Mouse (Mus musculus) testis, postnatal 10 days (tissue): ENCODE measurements around the gene Baz1b.

Source experiments
- DNase-seq: peaks from one replicate; pipeline ENCODE4 v3.0.0; 2021; ENCODE audit warnings: low spot score

Gene Baz1b

DNA sequence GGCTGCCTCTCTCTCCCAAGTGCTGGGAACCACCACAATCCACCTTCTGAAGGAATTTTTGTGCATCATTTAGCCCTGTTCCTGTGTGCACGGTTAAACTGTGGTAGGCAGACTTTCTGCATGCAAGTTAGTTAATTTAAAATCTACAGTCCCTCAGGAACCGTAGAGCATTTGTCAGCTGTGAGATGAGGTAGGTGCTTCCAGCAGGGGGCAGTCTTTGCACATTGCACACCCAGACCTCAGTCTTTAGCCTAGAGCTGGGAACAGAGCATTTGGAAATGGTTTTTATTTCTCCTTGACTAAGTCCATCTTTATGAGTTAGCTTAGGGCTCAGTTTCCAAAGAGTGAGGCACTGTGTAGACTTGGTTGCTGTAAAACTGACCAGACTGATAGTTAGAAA is 49.5 kb downstream of the Baz1b start:
- DNase-seq = peak; percentile 84

- no peak for DNase-seq
These were observed 51.8 kb downstream of the Baz1b start for GRCm38 (mm10) chr5:135238832-135239231.

DNA sequence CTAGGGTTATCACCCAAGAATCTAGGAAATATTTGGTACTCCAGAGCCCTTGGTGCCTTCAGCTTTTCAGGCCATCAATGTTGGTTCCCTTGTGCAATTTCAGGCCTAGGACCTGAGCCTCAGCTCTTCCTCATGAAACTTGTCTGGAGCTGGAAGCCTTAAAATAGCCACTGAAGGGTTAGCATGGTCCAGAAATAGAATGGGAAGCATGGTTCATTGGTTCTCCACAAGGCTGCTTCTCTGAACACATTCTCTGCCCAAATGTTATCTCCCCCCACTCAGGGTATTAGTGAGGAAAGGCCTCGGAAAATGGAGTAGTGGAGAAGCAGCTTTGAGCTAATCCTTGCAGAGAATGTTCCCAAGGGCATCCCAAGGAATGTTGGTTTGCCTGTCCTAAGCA is 54.4 kb downstream of the Baz1b start:
- no peak for DNase-seq

- no peak for DNase-seq
These were observed 55.1 kb downstream of the Baz1b start for GRCm38 (mm10) chr5:135242136-135242535.

DNA sequence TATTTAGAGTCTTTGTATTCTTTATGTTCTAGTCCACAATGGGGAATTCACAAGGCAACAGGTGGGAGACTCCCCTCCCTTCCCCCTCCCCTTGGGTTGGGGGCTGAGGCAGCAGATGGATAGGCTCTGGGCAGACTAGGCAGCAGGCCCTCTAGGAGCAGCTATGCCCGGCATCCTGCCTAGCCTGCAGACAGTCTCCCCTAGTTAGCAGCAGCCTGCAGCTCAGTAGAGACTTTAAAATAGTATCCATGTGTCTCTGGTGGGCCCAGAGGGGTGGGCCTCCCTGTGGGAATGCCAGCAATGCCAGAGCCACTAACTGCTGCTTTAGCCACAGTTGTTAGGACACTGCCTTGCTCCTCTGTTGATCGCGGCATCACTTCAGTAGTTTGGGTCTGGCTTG is 55.5 kb downstream of the Baz1b start:
- no peak for DNase-seq

GRCm38 (mm10) chr5:135243166-135243565 is 56.1 kb downstream of the Baz1b start:
- DNase-seq = no peak

GRCm38 (mm10) chr5:135246531-135246930 is 59.5 kb downstream of the Baz1b start:
- DNase-seq = no peak

- DNase-seq = no peak
These were observed 60.3 kb downstream of the Baz1b start for GRCm38 (mm10) chr5:135247337-135247736.

DNA sequence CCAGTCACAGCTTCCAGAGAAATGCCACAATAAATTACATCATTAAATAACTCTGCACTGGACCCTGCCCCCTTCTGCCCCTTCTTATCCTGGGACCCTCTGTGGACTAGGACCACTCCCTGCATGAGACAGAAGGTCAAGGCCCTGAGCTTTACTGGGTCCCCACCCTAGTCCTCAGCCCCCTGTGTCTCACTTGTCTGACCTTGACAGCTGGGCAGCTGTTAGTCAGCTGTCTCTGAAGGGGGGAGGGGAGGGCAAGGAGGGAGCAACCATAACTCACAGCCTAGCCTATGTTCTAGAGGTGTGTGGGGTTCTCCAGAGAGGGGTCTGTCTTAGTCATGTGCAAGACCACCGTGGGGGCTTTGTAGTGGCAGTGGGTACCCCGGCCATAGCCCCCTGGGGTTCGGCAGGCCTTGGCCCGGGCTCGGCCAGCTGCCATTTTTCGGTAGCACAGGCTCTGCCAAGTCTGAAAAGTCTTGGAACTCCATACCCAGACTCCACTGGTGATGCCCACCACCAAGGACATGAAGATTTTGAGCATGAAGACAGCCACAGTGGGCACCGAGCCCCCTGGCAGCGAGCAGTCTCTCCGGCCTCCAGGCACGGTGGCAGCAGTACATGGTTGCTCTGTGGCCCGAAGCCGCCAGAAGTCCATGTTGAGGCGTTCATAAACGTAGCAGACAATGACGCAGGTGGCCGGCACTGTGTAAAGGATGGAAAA is 62.1 kb downstream of the Baz1b start:
- peak; percentile 56 for DNase-seq

GRCm38 (mm10) chr5:135250186-135251078 is 63.4 kb downstream of the Baz1b start:
- peak; percentile 58 for DNase-seq

DNA sequence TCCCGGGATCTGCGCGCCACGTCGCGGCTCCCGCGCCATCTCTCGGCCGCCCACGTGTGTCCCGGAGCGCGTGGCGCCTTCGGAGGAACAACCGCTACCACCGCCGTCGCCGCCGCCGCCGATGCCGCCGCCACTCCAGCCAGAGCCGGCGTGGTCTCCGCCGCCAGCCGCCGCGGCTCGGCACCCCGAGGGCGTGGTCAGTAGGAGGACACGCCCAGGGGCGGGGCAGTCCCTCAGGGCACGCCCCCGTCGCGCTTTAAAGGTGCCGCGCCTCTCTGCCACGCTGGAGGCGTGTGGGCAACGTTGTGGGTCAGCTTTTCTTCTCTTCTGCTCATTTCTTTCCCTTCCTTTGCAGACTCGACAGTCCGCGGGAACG is 64.0 kb downstream of the Baz1b start, which contains the start of gene Fzd9:
Gene Fzd9 (minus strand): TSS at position 152 of the 376 bp plus-strand sequence.
- peak; percentile 96 for DNase-seq

DNA sequence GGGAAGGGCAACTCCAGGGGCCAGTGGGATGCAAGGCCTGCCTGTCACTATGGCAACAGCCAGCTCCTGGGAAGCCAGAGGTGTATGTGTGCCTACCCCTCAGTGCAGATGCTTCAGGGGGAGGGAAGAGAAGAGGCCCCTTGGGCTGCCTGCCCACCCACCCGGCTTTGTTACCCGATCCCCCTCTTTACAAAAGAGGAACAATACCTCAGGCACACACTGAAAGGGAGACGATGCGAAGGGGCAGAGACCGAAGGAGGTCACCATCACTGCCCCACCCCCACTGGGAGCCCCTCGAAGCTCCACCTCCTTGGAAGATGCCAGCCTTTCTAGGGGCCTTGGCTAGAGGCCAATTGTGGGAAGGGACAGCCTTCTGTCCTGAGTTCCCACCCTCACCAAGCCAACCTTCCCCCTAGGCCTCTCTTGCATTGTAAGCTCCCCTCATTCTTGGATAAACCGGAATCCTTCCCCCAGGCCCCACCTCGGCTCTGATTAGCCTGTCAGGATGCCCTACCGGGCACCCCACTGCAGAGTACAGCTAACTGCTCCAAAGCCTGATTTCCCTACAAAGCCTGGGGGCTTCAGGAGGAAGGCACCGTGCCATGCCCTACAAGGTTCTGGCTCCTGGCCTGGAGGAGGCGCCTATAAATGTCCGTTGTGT is 66.8 kb downstream of the Baz1b start:
- DNase-seq = peak; percentile 60

GRCm38 (mm10) chr5:135256166-135256565 is 69.1 kb downstream of the Baz1b start:
- DNase-seq = no peak

DNA sequence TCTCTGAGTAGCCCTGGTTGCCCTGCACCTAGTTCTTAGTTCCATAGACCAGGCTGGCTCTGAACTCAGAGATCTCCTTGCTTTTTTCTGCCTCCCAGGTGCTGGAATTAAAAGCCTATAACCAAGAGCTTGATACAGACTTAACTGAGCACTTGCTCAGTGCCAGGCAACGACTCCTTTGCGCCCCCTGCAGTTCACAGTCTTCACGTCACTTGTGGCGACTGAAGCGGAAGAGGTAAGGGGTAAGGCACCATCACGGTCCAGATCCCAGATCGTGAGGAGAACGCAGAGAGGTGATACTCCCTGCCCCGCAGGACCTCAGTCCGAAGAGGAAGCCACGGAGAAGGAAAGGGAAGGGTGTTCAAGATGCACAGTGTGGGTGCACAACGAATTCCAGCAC is 70.5 kb downstream of the Baz1b start:
- DNase-seq = peak; percentile 57

DNA sequence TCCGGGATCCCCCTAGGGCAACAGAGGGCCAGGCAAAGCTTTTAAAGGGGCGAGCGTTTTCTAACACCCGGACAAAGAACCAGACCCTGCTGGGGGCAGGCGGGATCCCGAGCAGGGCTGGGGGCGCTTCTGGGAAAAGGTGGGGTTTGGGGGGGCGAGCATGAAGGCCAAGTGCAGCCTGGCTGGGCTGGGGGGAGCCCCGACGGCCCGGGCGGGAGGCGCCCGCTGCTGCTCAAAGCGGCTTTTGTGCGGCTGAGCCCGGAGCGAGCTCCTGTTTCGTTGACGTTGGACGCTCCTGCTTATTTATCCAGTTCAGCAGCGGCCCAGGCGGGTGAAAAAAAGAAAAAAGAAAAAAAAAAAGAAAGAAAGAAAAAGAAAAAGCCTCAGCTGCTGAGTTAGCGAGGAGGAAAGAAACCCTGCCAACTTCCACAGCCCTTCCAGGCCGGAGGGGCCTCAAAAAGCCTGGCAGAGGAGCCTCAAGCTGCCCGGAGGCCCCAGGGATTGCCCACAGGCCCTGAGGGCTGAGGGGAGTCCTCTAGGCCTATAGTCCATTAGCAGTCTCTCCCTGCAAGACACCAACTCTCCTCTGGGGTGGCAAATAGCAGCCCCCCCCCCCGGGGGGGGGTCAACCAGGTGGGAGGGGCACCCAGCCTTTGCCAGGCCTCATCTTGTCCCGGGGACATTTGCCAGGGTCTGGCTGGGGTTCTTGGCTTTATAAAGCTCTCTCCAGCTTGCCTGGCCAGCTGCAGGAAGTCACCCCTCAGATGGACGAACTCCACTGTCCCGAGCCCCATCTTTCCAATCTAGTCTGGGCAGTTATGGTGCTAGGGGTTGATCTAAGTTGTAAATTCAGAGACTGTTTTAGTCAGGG is 71.5 kb downstream of the Baz1b start:
- no peak for DNase-seq

DNA sequence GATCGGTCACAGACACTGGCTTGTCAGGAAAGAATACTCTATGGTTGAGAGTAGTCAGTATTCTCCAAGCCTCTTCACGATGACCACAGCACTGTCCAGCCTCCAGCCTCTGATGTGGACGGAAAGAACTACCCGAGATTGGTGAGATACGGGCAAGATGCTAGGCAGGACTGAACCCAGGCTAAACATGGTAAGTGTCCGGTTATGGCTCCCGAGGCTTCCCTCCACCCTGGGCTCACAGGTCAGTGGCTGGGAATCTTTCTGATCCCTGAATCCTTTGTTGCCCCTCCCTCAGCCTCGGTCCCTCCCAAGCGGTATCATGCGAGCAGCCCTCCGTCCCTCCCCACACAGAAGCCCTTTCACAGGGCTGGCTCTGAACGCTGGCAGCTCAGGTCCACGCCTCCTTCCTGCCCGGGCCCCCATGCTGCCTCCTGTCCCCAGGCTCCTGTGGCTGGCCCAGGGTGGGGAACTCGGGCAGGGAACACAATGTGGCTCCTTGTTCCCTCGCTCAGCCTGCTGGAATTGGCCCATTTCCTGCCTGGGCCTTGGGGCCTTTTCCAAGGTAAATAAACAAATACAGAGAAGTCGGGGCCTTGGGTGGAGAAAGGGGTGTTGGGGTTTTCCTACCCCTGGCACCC is 76.9 kb downstream of the Baz1b start:
- DNase-seq = peak; percentile 71

GRCm38 (mm10) chr5:135264548-135264947 is 77.5 kb downstream of the Baz1b start:
- DNase-seq = no peak

- DNase-seq = no peak
These were observed 82.4 kb downstream of the Baz1b start for GRCm38 (mm10) chr5:135269451-135269850.

- no peak for DNase-seq
These were observed 83.3 kb downstream of the Baz1b start for GRCm38 (mm10) chr5:135270361-135270760.

DNA sequence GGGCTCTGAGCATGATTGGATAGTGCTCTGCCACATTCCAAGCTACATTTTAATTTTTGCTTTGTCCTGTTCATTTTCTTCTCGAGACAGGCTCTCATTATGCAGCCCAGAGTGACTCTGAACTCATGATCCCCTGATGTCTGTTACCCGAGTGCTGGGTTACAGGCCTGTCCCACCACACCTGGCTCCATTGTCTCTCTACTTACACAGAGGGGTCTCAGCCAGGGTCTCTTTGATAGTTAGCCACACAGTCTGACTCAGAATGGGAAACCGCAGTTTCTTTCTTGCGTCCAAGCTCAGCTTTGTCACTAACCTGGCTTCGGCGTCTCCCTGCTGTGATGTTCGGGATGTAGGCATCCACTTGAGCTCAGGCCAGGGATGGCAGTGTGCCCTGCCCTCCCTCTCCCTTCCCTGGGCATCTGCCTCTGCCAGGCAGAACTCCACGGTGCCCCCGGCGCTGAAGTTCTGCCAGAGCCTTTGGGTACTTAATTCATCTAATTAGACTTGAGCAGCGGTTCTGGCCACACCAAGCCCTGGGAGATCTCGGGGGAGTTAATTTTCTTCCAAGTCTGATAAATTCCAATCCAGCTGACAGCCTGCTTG is 84.6 kb downstream of the Baz1b start:
- DNase-seq = no peak
